Mouse (Mus musculus): Measurements from ENCODE around the gene Cadps.

Cadps gene

DNA sequence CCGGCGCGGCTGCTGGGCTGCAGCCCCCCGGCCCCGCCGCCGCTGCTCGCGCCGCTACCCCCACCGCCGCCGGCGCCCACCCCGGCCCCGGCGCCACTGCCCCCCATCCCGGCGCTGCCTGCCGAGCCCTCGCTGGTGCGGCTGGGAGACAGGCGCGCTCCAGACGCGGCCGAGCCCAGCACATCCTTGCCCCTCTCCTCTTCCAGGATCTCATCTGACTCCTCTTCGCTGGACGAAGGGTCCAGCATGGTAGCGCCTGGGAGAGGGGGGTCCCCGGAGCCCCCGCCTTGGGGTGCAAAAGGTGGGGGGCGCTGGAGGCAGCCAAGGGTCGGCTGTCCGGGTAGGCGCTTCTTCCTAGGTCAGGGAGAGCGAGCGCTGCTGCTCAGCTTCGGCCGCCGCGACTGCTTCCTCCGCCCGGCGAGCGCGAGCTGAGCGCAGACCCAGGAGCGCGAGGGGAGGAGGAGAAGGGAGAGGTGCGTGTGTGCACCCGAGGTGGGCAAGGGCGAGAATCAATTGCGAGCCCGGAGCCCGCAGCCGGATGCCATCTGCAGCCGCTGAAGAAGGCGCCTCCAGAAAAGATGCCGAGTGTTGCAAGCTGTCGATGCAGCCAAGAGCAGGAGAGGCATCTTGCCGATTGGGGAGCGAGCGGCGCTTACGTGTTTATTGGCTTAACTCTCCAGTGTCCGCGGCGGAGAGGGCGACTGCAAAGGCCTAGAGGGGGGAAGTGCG lies at the start of gene Cadps:
Gene Cadps (minus strand): TSS at position 589 of the 729 bp plus-strand sequence.
- DNase-seq (ENCODE audit: low spot score in 2 of 2) = no peak

DNA sequence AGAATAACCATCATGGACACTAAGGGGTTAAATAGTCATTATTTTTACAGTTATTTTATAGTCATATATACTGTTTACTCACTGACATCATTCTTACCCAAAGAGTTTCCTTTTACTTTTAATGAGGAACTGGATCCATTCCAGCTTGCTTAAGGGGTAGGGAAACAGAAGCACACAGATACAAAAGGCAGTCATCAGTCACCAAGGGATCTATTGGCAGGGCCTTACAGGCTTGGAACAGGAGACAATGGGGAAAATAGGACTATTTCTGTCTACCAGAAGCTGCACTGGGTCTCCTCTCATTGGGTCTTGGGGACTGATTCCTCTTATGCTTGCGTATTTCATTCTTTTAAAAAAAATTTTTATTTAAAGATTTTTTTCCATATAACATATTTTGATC lies 46.7 kb upstream of the Cadps start:
- DNase-seq (ENCODE audit: low spot score in 2 of 2) = no peak

DNA sequence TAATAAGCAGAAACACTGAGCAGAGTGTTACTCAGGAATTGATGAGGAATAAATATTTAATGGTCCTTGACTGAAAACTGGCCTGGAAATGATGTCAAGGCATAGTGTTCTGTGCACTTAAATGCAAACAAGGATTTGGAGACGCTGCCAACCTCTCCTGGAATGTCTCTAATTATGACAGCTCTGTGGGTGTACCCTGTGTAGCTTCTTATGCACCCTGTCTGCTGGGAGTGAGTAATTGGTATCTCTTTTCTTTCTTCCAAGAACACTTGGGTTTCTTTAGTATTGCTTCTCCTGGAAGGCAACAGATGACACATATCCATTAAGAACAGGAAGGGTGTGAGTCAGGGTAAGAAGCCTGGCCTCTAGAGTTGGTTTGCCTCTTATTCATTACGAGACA lies 42.4 kb upstream of the Cadps start:
- DNase-seq (ENCODE audit: low spot score in 2 of 2) = no peak

DNA sequence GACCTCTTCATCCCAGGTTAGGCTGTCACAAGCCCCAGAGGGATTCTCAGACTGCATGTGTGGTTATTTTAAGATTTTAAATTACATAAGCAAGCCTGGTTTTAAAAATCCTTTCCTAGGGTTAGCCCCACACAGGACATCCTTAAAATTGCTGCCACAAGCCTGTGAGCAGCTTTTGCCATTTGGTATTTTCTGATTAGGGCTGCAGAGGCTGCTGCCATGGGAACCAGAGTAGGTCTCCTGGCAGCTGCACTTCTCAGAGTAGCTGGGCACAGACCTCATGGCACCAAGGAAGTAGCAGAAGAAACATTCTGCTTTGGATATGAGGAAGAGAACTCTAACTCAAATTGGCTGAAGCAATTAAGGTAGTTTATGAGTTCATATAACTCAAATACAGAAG lies 21.0 kb upstream of the Cadps start:
- DNase-seq (ENCODE audit: low spot score in 2 of 2) = no peak

DNA sequence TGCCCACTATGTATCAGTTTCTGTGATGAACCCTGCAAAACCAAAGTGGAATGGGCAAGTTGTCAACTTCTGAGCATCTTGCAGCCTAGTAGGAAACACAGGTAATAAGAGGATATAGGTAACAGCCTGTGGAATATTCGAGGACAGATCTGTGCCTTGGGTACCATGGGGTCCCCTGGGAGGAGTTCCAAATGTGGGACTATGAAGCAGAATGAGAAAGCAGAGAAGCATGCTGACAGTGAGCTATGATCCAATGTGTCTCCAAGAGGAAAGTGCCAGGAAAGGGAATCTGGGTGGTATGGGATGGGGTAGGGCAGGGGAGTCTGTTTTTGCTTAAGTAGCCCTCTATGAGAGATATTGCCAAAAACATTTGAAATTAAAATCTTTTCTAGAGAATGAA lies 16.6 kb upstream of the Cadps start:
- DNase-seq (ENCODE audit: low spot score in 2 of 2) = no peak

DNA sequence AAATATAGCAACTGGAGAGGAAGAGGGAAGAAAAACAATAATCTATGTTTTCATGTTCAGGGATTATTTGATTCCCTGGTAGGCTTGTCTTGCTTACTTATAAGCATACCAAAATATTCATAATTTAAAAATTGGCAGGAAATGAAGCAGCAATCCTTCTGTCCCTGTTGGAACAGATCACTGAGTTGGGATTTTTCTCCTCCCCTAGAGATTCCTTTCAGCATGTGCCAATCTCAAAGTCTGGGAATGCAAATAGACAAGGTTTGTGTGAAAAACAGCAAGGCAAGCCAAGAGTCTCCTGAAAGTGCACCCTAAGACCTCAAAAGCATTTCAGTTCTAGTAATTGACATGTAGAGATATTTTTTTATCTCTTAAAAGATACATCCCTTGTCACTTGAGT lies 16.1 kb upstream of the Cadps start:
- no peak for DNase-seq (ENCODE audit: low spot score in 2 of 2)

DNA sequence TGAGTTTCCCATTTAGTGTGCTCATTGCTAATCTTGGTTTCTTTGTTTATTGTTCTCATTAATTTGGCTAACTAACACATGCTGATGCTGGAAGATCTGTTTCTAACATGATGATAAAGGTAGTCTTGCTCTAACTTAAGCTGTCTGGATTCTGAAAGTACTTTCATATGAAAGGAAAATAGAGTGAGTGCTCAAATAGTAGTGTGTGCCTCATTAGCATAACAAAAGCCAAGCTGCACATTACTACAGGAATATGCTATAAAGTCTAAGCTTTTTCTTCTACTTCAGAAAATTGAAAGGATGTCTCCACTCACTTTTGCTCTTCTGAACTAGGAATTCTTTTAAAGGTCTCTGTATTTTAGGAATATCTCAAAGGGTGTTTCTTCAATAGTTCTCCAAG lies 15.4 kb upstream of the Cadps start:
- no peak for DNase-seq (ENCODE audit: low spot score in 2 of 2)

DNA sequence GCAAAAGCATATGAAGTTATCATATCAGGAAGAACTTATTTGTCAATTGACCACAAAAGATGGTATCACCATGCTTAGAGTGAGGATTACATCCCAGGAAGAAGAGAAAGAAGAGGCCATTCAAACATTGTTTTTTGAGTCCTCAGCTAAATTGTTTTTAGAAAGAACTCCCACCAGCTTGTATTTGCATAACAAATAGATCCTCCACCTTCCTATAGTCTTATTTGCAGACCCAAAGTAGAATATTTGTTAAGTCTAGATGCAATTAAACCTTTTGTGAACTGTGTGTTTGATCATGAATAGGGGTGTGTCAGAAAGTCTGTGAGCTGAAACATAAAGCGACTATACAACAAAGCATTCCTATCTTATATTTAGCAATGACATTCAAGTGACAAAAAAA lies 15.0 kb upstream of the Cadps start:
- DNase-seq (ENCODE audit: low spot score in 2 of 2) = no peak

DNA sequence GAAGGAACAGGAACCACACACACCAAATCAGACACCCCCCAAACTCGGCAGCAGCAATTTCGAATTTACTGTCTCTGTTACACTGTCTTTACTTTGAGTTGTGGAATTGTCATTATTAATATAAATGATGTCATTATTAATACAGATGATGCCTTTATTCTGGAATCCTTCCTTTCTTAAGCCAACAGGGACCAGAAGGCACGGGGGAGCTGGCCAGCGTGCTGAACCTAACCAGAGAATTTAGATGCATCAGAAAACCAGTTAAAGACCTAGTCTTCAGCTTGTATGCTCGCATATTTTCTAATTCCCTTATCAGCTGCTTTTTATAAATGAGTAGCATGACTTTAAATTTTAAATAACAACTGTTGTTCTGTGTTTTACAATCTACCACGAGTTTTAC lies 902 bp upstream of the Cadps start:
- no peak for DNase-seq (ENCODE audit: low spot score in 2 of 2)

DNA sequence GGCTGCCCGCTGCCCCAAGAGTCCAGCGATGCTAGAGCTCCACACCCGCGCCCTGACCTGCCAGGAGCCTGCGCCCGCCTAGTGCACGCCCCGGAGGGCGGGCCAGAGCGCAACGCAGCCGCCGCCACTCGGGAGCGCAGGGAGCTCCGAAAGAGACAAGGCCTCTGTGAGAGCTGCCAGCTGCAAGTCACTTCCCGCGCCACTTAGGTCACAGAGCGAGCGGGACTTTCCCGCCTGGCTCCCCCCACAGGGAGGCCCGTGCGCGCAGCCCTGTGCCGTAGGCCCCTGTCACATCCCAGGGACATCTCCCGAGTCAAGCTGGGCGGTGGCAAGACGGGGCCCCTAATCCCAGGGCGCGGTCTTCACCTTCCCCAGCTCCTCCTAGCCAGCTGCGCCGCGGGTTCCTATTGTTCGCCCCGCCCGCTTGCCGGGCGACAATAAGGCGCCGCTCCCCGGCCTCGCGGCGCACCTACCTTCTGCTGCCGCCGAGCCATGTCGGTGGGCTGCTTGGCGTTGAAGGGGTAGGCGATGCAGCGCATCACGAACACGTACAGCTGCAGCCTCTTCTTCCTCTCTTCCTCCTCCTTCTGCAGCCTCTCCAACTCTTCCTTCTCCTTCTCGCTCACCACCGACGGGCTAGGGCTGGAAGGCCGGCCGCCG lies 918 bp downstream of the Cadps start:
- peak in 1 of 2 experiments; percentile 56 for DNase-seq (ENCODE audit: low spot score in 2 of 2)

DNA sequence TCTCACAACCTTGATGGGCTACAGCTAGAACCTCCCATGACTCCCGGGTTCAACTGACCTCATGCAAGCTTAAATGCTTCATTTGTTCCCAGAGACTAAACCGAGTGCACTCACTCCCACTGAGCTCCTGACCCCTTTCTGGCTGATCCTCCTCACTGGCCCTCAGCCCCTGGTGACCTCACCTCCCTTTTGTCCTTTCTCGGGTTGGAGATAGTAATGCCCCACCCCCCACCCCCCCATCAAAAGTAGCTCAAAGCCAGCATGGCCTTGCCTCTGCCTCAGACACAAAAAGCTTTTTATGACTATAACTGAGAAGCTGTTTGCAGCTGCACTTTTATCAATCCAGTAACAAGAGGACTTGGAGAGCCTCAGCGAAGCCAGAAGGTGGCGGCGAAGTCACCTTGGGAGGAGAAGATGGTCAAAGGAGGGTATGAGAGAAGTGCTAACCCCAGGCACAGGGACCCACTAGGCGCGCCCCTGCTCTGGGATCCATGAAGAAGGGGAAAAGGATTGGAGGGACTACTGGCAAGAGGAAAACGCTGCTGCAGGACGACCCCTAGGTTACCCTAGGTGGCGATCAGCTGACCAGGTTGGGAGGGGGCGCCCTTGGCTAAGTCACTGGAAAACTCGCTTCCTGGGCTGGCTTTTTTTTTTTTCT lies 1.6 kb downstream of the Cadps start:
- DNase-seq (ENCODE audit: low spot score in 2 of 2) = no peak

DNA sequence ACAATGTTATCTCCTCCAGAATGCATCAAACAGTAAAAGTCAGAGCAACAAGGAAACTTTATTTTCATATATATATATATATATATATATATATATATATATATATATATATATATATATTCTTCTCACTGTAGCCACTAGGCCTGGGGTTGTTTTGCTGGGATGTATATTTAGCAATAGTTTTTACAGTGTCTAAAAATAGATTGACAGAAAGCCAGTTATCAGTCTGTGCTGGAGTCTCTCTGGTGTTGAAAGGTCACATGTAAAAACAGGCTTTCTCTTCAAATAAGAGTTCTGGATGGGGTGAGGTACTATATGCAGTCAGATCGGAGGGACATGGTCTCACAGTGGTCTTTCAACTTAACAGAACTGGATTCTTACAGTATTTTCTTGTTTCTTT lies 2.7 kb downstream of the Cadps start:
- DNase-seq (ENCODE audit: low spot score in 2 of 2) = no peak

DNA sequence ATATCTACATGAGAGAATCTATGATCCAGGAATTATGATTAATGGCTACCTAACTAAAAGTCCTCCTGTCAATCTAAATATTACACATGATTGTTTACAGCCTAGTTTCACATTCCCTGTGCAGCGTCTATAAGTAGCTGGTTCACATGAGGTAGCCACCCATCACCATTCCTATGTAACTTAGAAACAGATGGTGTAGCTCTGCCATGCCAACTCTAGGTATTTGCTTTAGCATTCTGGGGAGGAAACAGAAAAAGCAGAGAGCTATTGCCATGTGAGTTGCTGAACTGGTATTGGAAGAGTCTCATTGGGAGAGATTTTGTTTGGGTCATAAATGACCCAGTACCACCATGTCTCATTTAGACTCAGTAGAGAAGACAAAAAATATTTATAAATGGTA lies 4.4 kb downstream of the Cadps start:
- no peak for DNase-seq (ENCODE audit: low spot score in 2 of 2)

DNA sequence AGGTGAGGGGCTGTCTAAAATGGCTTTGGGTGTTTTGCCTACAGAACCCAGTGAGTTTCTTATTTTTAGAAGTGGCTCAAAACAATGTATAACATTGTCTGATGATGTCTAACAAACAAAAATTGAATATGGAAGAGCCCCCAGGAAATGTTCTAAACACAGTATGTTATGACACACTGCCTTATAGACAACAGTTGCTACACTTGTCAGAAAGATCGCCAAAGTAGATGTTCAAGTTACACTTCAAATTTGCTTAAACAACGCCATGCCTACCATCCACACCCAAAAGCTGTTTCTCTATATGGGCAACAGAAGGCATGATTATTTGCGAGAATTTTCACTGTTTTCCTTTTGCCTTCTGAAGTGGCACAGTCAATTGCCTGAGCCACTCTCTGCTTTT lies 10.8 kb downstream of the Cadps start:
- no peak for DNase-seq (ENCODE audit: low spot score in 2 of 2)

DNA sequence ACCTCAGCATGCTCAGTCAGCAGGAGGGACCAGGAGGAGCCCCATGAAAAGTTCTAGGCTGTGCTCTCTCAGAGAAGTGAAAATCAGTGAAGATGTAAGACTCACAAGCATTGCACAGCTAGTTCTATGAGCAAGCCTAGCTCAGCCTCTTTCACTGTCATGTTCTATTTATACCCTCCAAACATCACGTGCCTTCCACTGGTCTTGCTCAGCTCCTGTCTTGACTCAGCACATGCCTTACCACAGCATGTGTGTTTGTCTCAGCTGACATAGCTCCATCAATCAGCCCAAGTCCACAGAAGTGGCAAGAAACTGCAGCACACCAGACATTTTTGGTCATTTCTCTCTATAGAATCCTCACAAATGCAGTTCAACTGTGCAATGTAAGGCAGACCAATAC lies 19.9 kb downstream of the Cadps start:
- DNase-seq (ENCODE audit: low spot score in 2 of 2) = no peak

DNA sequence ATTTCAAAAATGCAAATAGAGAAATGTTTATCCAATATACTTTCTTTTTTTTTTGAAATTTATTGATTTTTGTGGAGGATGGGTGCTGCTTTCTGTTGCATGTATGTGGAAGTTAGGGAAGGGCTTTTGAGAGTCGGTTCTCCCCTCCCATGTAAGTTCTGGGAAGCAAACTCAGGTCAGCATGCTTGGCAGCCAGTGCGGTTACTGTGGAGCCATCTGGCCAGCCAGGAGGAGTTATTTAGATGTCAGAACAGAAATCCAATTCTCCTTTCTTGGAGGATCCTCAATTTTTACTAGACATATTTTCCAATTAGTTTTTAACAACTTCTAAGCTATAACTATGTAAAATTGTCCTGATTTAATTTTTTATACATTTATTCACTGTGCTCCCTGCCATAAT lies 21.8 kb downstream of the Cadps start:
- no peak for DNase-seq (ENCODE audit: low spot score in 2 of 2)

DNA sequence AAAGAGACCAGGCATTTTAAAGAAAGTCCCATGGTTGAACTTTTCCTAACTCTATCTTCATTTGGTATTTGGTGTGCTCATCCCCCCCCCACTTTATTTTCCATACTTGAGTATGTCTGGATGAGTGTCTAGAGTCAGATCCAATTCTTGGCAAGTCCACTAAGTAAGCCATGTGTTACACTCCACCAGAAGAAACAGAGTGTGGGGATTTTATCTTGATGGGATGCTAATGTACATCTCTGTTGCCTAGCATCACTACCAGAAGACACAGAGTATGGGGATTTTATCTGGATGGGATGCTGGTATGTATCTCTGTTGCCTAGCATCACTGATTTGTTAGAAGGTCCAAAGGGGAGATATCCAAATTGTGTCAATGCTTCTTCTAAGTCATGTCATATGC lies 24.0 kb downstream of the Cadps start:
- DNase-seq (ENCODE audit: low spot score in 2 of 2) = no peak

DNA sequence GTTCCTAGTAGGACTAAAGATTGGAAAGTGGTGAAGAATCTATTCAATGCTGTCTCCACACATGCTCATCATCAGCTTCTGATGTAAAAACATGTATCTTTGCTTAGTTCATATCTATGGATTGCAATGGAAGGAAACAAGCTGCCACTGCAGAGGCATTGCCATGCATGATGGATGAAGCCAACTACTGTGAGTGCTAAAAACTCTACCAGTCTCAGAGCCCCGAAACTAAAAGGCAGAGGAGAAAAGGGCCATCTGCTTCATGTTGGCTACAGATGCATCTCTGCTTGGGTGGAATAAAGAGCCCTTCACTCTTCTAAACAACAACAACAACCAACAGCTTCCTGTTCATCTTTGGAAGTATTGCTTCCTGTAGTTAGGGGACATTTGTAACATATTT lies 38.6 kb downstream of the Cadps start:
- no peak for DNase-seq (ENCODE audit: low spot score in 2 of 2)

DNA sequence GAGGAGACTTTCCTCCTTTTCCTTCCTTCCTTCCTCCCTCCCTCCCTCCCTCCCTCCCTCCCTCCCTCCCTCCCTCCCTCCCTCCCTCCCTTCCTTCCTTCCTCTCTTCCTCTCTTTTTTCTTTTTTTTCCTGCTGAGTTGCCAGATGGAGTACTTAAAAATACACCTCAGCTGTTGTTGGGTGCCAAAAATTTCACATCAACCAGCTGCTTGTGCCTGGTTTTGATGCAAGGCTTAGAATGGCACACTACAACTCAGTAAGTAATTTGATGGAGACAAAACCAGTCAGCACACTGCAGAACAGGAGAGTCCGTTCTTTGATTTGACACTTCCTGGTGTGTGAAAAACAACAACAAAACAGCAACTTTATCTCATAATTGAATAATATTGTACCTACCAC lies 42.9 kb downstream of the Cadps start:
- DNase-seq (ENCODE audit: low spot score in 2 of 2) = no peak

DNA sequence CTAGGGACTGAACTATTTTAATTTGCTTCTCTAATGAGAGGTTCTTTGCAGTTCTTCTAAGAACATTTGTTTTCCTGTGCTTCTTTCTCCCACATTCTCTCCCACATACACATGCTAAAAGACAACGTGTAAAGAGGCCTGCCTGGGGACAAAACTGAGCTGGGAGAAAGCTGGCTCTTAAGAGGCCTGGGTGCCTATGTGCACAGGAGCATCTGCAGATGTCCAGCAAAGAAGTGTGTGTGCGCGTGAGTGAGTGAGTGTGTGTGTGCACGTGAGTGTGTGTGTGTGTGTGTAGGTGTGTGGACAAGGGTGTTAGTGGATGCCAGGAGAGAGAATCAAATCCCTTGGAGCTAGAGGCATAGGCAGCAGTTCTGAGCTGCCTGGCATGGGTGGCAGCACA lies 44.9 kb downstream of the Cadps start:
- DNase-seq (ENCODE audit: low spot score in 2 of 2) = no peak

DNA sequence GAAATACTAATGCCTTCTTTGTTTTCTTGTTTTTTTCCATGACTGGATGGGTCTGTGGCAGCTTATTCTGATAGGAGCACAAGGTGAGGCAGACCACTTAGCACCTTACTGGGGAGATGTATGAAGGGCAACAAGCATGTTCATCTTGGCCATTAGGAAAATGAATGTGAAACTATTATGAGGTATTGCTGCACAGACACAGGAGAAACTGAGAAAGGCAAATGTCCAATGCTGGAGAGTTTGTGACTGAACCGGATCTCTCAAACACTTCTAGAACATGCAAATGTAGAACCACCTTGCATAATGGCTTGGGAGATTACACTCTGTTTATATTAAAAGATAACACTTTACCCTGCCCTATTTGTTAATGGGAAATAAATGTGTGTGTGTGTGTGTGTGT lies 54.0 kb downstream of the Cadps start:
- no peak for DNase-seq (ENCODE audit: low spot score in 2 of 2)

DNA sequence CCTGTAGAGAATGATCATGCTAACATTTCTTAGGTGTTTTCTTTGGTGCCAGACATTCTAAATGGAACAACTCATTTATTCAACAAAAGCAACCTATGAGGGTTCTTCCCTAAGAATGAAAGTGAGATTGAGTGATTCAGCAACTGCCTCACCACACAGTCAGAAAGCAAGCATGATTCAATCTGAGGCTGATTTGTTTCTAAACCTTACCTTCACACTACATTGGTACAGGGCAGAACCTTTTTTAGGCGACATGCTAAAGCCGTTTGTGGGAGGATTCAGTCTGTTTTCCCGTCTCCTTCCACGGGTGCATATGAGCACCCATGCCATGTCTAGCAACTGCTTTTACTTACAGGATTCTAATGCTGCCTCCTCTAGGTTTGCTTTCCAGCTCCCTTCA lies 69.6 kb downstream of the Cadps start:
- no peak for DNase-seq (ENCODE audit: low spot score in 2 of 2)

DNA sequence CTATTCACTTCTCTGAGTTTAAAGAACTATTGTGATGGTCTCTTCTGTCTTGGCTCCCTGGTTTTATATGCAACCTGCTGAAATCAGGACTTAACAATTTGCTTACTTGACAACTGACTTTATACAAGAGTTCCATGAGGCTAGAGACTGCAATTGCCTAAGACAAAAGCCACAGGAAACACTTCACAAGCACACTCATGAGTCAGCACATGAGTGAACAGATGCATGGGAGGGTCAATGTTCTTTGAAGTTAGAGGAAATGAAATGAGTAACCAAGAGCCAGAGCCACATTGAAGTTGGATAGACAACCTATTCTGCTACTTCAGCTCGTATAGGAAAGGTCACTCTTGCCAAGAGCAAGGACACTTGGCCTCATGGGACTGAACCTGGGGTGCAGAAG lies 71.1 kb downstream of the Cadps start:
- no peak for DNase-seq (ENCODE audit: low spot score in 2 of 2)
